Mouse (Mus musculus) heart, adult 2 months (tissue): Measurements from ENCODE around the gene Brca2.

Experiments used
- CTCF ChIP-seq: fragments of 200-600 bp; IDR thresholded peaks from 2 replicates; pipeline ENCODE4 v1.8.1; 2022; ENCODE audit warnings: antibody characterized with exemption, mild to moderate bottlenecking, moderate library complexity
- EP300 ChIP-seq: fragments of 200-500 bp; IDR thresholded peaks from 2 replicates; pipeline ENCODE4 v1.6.1; 2011; ENCODE audit warnings: low read depth, low read length, control low read depth; ENCODE audit not compliant: insufficient read depth
- POLR2A ChIP-seq: fragments of 200-500 bp; IDR thresholded peaks from 2 replicates; pipeline ENCODE4 v1.6.1; 2011; ENCODE audit warnings: mild to moderate bottlenecking, low read depth, low read length, control low read depth; ENCODE audit not compliant: insufficient read depth

DNA sequence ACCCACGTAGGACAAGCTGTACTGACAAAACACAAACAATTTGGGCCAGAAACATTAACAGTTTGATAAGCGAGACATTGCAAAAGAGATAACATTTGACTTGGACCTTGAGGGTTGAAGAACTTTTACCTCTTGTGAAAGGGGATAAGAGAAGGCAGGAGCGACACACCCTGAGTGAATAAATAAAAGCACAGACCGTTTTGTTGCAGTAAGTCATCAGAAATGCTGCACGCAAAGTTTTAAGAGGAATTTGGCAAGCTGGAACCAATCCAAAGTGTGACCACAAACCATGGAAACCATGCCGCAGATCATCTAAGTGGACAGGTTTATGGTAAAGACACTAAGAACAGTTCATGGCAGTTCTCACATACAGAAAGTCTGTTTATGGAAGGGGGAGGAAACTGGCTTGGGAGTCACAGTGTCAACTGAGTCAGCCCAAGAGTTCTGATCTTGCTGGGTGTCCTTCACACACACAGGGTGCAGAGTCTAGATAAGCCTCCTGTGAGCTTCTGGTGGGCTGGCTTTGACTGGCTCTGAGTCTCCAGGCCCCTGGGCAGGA is 56.3 kb downstream of the Brca2 start:
- no peak for TF ChIP-seq CTCF
- TF ChIP-seq POLR2A, result no peak
- TF ChIP-seq EP300, result no peak
